Mouse (Mus musculus) thymus, postnatal 14 days (tissue): ENCODE measurements around the gene Rasl10a.
A peak's percentile ranks its signal among the peaks of the same experiment; 100 is the strongest.

ENCODE experiments used
- DNase-seq: peaks from one replicate; pipeline ENCODE4 v3.0.0; 2021

The Rasl10a gene

GRCm38 (mm10) chr11:5089147-5089546 lies 31.2 kb downstream of the Rasl10a start:
- no peak for DNase-seq

DNA sequence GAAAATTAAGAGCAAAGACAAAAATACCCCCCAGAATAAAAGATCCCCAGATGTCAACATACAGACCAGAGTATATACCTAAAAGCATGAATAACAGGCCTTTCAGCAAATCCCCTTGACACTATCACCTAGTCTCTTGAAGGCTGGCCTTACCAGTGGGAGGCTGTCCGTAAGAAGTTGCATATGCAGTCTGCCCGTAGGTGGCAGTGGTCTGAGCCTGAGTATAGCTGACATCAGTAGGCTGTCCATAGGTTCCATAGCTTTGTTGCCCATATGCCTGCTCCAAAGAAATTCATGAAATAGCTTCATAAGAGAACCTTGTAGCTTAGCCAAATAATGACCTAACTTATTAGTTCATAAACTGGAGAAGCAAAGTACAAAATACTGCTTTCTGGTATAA lies 33.8 kb downstream of the Rasl10a start:
- no peak for DNase-seq

DNA sequence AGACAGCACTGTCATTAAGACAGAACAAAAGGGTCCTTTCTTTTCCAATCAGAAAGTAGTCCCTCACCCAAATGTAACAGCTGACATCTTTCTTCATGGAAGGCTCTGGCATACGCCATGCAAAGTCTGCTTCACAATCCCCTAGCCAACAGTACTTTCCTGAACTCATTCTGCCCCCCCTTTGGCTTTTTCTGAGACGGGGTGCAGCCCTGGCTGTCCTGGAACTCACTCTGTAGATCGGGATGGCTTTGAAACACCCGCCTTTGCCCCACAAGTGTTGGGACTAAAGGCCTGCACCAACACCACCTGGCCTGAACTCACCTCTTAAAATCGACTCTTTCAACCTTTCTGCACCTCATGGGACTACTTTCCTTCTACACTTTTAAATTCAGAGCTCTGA lies 37.9 kb downstream of the Rasl10a start:
- DNase-seq, result no peak

GRCm38 (mm10) chr11:5096480-5097020 lies 38.6 kb downstream of the Rasl10a start:
- no peak for DNase-seq

DNA sequence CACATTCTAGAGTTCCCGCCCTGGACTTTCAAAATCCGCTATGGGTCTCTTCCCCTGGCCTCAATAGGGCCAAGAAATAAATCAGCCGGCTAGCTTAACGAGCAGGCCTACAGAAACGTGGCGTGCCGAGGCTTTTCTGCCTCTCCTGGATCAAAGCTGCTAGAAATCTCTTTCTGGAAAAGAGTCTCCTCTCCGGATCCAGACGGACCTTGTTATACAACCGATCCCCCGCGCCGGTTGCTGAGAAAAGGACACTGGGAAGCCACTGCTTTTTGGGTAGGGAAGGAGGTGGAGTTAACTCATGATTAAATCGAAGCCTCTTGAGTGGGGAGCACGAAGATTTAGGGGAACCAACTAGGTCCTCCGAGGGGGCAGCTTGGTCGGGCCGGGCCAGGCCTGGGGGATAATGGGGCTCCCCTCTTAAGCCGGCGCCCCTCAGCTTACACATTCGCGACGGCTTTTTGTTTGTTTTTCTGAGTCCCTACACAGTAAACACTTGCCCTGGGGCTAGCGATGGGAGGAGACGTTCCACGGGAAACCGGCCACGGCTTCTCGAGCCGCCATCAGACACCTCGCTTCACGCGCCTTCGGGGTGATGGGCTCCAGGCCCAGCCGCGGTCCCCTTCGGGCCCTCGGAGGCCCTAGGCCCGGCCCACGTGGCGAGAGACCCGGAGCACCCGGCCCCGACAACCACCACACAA lies 40.3 kb downstream of the Rasl10a start:
- DNase-seq, result peak; percentile 38

DNA sequence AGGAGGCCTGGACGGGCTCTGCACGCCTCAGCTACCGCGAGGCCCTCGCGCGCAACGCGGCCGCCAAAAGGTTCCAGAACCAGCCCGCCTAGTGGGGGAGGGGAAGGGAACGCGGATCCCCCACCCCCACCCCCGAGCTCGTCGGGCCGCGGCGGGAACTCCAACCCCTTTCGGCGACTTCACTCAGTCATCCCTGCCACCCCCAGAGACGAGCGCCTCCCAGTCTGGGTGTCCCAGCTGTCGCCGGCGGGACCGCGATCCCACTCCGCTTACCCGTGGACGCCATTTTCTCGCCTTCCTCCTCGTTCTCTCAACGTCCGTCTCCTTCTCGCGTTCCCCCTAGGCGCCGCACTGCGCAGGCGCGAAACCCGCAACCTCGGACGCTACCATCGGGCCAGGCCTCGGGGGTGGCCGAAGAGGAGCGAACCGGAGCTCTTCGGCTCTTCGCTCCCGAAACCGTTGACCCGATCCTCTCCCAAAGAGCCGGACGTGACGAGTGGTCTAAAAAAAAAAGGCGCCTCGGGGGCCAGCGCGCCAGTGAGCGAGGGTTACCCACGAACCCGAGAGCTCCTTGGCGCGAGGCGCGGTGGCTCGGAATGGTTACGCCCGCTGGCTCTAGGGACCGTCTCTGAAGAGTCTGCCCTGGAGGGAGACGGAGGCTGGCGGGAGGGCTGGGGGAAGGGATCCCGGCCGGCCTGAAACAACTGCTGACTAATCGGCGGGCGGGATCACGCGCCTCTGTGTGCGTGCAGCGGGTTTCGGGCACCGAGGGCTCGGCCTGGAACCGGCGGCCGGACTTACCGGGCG lies 41.0 kb downstream of the Rasl10a start, which contains the start of the genes Rhbdd3 and Ewsr1:
Gene Rhbdd3 (plus strand): TSS at position 191 of the 807 bp plus-strand sequence.
Gene Ewsr1 (minus strand): TSS at position 531 of the 807 bp plus-strand sequence.
- DNase-seq, result peak; percentile 98

GRCm38 (mm10) chr11:5099576-5100183 lies 41.8 kb downstream of the Rasl10a start:
- peak; percentile 80 for DNase-seq

GRCm38 (mm10) chr11:5100283-5100682 lies 42.4 kb downstream of the Rasl10a start:
- no peak for DNase-seq

DNA sequence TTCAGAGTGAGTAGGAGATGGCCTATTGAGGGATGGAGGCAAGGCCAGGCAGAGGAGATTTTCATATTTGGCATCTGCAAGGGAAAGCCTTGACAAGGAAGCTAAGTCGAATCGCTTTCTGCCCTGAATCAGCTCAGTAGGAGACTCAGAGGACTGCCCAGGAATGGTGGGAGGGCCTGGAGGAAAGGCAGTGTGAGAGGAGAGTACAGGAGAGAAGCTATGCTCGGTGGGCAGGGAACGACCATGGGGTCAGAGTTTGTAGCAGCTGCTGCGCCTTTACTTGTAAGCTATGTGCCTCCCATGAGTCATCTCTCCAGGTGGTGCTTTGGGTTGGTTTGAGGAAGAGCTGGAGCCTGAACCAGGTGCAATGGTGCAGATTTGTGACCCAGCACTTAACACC lies 42.9 kb downstream of the Rasl10a start:
- DNase-seq, result no peak

DNA sequence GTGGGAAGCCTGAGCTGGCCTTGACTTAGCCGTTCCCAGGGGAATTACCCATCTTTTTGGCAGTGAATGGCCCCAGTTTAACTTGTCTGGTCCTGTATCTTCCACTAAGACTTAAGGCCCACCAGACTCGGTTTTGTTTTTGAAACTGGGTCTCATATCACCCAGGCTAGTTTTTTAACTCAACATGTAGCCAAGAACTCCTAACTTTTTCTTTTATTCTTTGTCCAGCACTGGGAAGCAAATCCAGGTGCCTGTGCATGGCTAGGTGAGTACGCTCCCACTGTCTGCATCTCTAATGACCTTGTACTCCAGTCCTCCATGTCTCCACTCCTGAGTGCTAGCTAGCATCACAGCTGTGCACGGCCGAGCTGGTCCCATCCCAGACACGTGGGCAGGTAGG lies 43.7 kb downstream of the Rasl10a start:
- no peak for DNase-seq

DNA sequence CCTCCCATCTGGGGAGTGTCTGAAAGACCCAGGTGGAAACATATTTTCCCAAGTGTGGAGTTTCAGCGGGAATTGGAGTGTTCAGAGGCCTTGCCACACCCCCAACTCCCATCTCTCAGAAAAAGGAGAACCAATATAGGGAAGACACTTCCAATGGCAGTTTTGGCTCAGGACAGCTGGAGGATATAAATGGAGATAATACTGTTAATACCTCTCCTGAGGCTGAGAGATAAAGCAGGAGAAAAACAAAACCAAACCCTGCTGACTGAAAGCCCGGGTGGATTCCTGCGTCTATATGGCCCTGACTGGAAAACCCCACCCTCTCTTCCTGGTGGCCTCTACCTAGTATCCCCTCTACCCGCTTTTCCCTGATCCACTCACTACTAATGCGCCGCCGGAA lies 44.5 kb downstream of the Rasl10a start:
- no peak for DNase-seq

- DNase-seq, result no peak
Measured at GRCm38 (mm10) chr11:5103986-5104509, 46.1 kb downstream of the Rasl10a start.

GRCm38 (mm10) chr11:5109441-5109840 lies 51.5 kb downstream of the Rasl10a start:
- no peak for DNase-seq
